Comparison of ENCODE assay signal across 8 mouse cellular contexts in genomic region chr8:83996567-83997505, GRCm38 (mm10). TPM values are rescaled to one million over a fixed set of nuclear protein-coding genes. Genes with fewer than 3 reads are reported as not detected.
A peak's percentile ranks its signal among the peaks of the same experiment; 100 is the strongest.
DNase-seq lines count a peak whose midpoint lies in the region; TF ChIP-seq lines count a peak whose summit lies in the region.

No protein-coding gene starts in this region.

- H3K27ac ChIP-seq in cortical plate, adult 2 months (ENCODE audit: insufficient read depth, low read length): peak overlapping the region; percentile 90

- H3K4me1 ChIP-seq in cortical plate, adult 2 months (ENCODE audit: control insufficient read depth, insufficient read depth, low read length): no peaks in the 10 kb centered on the region

- intact Hi-C loops in left cerebral cortex, postnatal 36 days (cut with DNase I): loop anchor here (5.0 kb wide), 1 partner anchor 95 kb away; the partner anchor contains the start of gene Adgrl1

- no peak for TF ChIP-seq CTCF in cortical plate, adult 2 months (IDR thresholded peaks at IDR 0.05; ENCODE audit: extremely low read depth, insufficient read depth, low read length)

- TF ChIP-seq POLR2A in cortical plate, adult 2 months (IDR thresholded peaks at IDR 0.05; ENCODE audit: extremely low read depth, insufficient read depth, low read length): 0 out of 2 replicates have a peak, but pooled peaks have one; percentile 62

- DNase-seq in adrenal gland, adult 18-20 months (ENCODE audit: low spot score in 2 of 2): peak; percentile 89 to 91
- peak; percentile 87 for DNase-seq in gastrocnemius, postnatal 10 days
- DNase-seq in induced T-regulatory cell, adult 2 months (ENCODE audit: low read depth): peak; percentile 80
- peak; percentile 75 to 79 for DNase-seq in left cerebral cortex, postnatal 36 days (ENCODE audit: low spot score in 2 of 2)
- DNase-seq in mesoderm, embryonic 11.5 days (ENCODE audit: low read depth, low spot score): peak; percentile 90
- peak; percentile 79 for DNase-seq in right cerebral cortex, postnatal 25 days
- peak; percentile 81 for DNase-seq in urinary bladder, postnatal 25 days (ENCODE audit: low spot score)

- peak overlapping the region; percentile 57 for H3K4me3 ChIP-seq in cortical plate, adult 2 months (ENCODE audit: insufficient read depth, low read length)

RNA-seq across cellular contexts. Expression of gene Samd1, which starts 0.6 kb away (rescaled TPM):
- total RNA-seq in adrenal gland, adult 18-20 months (2021): 10 to 100 TPM; 28.2 to 30.3 TPM
- polyA plus RNA-seq in cortical plate, adult 2 months (2012; rRNA removed): 42.4 and 48.4 TPM in 2 replicates
- total RNA-seq in gastrocnemius, postnatal 10 days (2021): 10 to 100 TPM; 24.8 to 30.3 TPM
- 10 to 100 TPM; 41.5 to 46.6 TPM for total RNA-seq in left cerebral cortex, postnatal 36 days (2021)

RNA-seq across cellular contexts. Expression of gene 1700067K01Rik, which starts 4.5 kb away (rescaled TPM):
- total RNA-seq in adrenal gland, adult 18-20 months (2021): under 1 TPM; 0.54 to 0.96 TPM
- 0.13 and 0.21 TPM in 2 replicates for polyA plus RNA-seq in cortical plate, adult 2 months (2012; rRNA removed)
- under 1 TPM in 1 of 2 experiments, not detected in 1; 0.47 TPM for total RNA-seq in gastrocnemius, postnatal 10 days (2021)
- total RNA-seq in left cerebral cortex, postnatal 36 days (2021): under 1 TPM in 1 of 2 experiments, not detected in 1; 0.59 TPM

RNA-seq across cellular contexts. Expression of gene 2210011C24Rik, which starts 15.1 kb away (rescaled TPM):
- not detected for total RNA-seq in adrenal gland, adult 18-20 months (2021)
- polyA plus RNA-seq in cortical plate, adult 2 months (2012; rRNA removed): 0.87 and 1.4 TPM in 2 replicates
- 1 to 10 TPM; 1.7 to 2.0 TPM for total RNA-seq in gastrocnemius, postnatal 10 days (2021)
- total RNA-seq in left cerebral cortex, postnatal 36 days (2021): 1 to 10 TPM; 1.3 to 3.1 TPM

RNA-seq across cellular contexts. Expression of gene Prkaca, which starts 24.0 kb away (rescaled TPM):
- 100 to 1,000 TPM; 279 to 302 TPM for total RNA-seq in adrenal gland, adult 18-20 months (2021)
- 181 and 183 TPM in 2 replicates for polyA plus RNA-seq in cortical plate, adult 2 months (2012; rRNA removed)
- 100 to 1,000 TPM; 490 to 518 TPM for total RNA-seq in gastrocnemius, postnatal 10 days (2021)
- 100 to 1,000 TPM; 243 to 267 TPM for total RNA-seq in left cerebral cortex, postnatal 36 days (2021)

RNA-seq across cellular contexts. Expression of gene Palm3, which starts 24.4 kb away (rescaled TPM):
- under 1 TPM; 0.33 to 0.38 TPM for total RNA-seq in adrenal gland, adult 18-20 months (2021)
- polyA plus RNA-seq in cortical plate, adult 2 months (2012; rRNA removed): 2.4 and 2.5 TPM in 2 replicates
- total RNA-seq in gastrocnemius, postnatal 10 days (2021): 1 to 10 TPM in 1 of 2 experiments, under 1 TPM in 1; 0.99 to 1.1 TPM
- total RNA-seq in left cerebral cortex, postnatal 36 days (2021): 1 to 10 TPM; 1.7 to 2.7 TPM

Comparison
In these comparisons a context has a peak if more than half of its experiments do, and no peak if none do; other contexts are left out.
1. Peak in every context shown above with its lines: DNase-seq, H3K4me3 ChIP-seq and H3K27ac ChIP-seq.